Mouse (Mus musculus) E14TG2a.4 (cell line): ENCODE results near the gene Glis3.

Experiments used
- H3K27me3 ChIP-seq: 2 replicates; pipeline ENCODE4 v1.6.1; 2014; ENCODE audit warnings: low read length, control low read depth; ENCODE audit not compliant: insufficient read depth
- H3K36me3 ChIP-seq: 2 replicates; pipeline ENCODE4 v1.6.1; 2014; ENCODE audit warnings: low read length, control low read depth; ENCODE audit not compliant: insufficient read depth
- H3K4me1 ChIP-seq: replicated peaks from 2 replicates; pipeline ENCODE4 v1.6.1; 2014; ENCODE audit warnings: low read depth, low read length, control low read depth
- H3K4me3 ChIP-seq: replicated peaks from 2 replicates; pipeline ENCODE4 v1.5.1; 2014; ENCODE audit warnings: mild to moderate bottlenecking, low read length
- H3K9me3 ChIP-seq: 2 replicates; pipeline ENCODE4 v1.6.1; 2014; ENCODE audit warnings: low read length, control low read depth
- CTCF ChIP-seq: conservative IDR thresholded peaks from 2 replicates; pipeline ENCODE4 v1.5.1; 2014; ENCODE audit warnings: low read length
- NANOG ChIP-seq: IDR thresholded peaks from 2 replicates; pipeline ENCODE4 v1.6.1; 2014; ENCODE audit warnings: borderline replicate concordance, low read length, mixed read lengths
- POU5F1 ChIP-seq: IDR thresholded peaks from 2 replicates; pipeline ENCODE4 v1.6.1; 2014; ENCODE audit warnings: low read length, borderline replicate concordance

The Glis3 gene

DNA sequence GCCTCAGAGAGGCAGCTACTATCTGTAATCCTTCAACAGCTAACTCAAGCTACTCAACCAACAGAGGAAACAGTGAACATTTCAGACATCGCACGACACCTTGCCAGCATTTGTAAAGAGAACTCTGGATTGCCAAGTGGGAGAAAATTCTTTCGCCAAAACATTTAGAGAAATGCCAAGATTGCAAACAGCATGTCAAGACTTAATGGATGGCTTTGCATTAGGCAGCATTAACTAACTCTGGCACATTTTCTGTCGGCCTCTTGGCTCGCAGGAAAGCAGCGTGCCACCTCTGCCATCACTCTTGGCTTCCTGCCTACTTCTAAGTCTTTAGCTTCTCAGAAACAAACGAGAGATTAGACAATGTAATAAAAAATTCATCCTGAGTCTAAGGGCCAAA is 336.2 kb downstream of the Glis3 start:
- 0 out of 2 replicates have a peak, but pooled peaks cover 4% of the 10 kb centered on the region for H3K9me3 ChIP-seq
- H3K4me3 ChIP-seq: no peak overlapping the region
- no peaks in the 10 kb centered on the region for H3K36me3 ChIP-seq
- no peaks in the 10 kb centered on the region for H3K27me3 ChIP-seq
- TF ChIP-seq NANOG: no peak
- TF ChIP-seq POU5F1: no peak
- no peak for TF ChIP-seq CTCF
- no peaks in the 10 kb centered on the region for H3K4me1 ChIP-seq

DNA sequence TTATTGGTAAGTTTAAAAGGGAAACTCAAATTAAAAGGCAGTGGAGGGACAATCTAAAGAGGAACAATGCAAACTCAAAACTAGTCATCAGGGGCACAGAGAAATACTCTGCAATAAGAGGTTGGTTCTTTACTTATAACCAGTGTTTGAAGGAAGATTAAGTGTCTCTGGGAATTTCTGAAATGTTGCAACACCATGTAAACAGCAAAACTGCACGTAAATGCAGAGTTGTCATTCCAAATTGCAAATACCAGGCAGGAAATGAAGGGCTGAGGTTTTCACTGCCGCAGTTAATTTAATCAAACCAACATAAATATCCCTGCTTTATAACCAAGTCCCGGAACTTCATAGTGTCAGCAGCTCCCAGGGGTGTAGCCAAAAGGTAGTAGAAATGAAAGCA is 342.3 kb downstream of the Glis3 start:
- no peak overlapping the region for H3K4me3 ChIP-seq
- H3K4me1 ChIP-seq: no peaks in the 10 kb centered on the region
- 0 out of 2 replicates have a peak, but pooled peaks cover 4% of the 10 kb centered on the region for H3K9me3 ChIP-seq
- no peak for TF ChIP-seq POU5F1
- TF ChIP-seq NANOG: no peak
- no peak for TF ChIP-seq CTCF
- H3K36me3 ChIP-seq: no peaks in the 10 kb centered on the region
- H3K27me3 ChIP-seq: no peaks in the 10 kb centered on the region

DNA sequence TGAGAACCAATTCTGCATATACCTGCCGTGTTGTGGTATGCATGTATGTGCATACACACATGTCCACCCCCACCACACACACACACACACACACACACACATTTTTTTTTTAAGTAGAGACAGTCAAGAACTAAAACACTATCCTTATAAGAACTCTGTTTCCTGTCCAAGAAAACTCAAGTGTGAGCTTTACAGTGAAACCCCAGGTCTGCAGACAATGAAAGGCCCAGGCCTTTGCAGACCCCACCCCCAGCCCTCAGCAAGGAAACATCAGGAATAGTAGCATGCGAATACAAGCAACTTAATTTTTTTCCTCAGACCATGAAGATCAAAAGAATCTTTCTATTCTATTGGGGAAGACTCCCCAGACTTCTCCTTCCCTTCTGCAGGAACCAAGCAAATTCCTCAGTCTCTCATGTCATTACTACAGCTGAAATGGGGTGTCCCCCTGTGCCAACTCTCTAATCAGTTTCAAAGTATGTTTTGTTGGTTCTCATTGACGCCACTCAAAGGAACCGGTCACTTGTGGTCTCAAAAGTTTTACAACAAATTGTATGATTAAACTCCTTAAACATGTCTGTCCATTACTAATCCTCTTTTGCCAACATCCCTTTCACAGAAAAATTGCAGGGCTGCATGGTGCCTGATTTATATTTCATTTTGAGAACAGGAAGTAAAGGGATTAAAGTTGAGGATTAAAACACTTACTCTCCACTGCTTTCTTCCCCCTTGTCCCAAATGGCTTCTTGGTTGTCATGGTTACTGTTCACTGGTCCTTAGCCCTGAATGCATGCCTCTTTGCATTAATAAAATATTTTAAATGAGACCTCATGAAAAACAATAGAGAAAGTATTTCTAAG is 343.0 kb downstream of the Glis3 start:
- no peaks in the 10 kb centered on the region for H3K4me1 ChIP-seq
- H3K9me3 ChIP-seq: 0 out of 2 replicates have a peak, but pooled peaks cover 4% of the 10 kb centered on the region
- H3K27me3 ChIP-seq: no peaks in the 10 kb centered on the region
- TF ChIP-seq POU5F1 (no peak), NANOG (no peak), CTCF (no peak)
- H3K4me3 ChIP-seq: no peak overlapping the region
- no peaks in the 10 kb centered on the region for H3K36me3 ChIP-seq

GRCm38 (mm10) chr19:28335890-28336289 is 344.0 kb downstream of the Glis3 start:
- H3K4me3 ChIP-seq: no peak overlapping the region
- TF ChIP-seq POU5F1 (no peak), CTCF (no peak), NANOG (no peak)
- H3K36me3 ChIP-seq: no peaks in the 10 kb centered on the region
- no peaks in the 10 kb centered on the region for H3K27me3 ChIP-seq
- H3K4me1 ChIP-seq: no peaks in the 10 kb centered on the region
- H3K9me3 ChIP-seq: 0 out of 2 replicates have a peak, but pooled peaks cover 4% of the 10 kb centered on the region

- no peaks in the 10 kb centered on the region for H3K27me3 ChIP-seq
- no peaks in the 10 kb centered on the region for H3K4me1 ChIP-seq
- H3K36me3 ChIP-seq: no peaks in the 10 kb centered on the region
- no peak overlapping the region for H3K4me3 ChIP-seq
- H3K9me3 ChIP-seq: no peaks in the 10 kb centered on the region
- TF ChIP-seq CTCF (no peak), POU5F1 (no peak), NANOG (no peak)
Measured at GRCm38 (mm10) chr19:28333007-28333766, 346.7 kb downstream of the Glis3 start.

- no peaks in the 10 kb centered on the region for H3K36me3 ChIP-seq
- TF ChIP-seq NANOG: no peak
- TF ChIP-seq CTCF: no peak
- TF ChIP-seq POU5F1: no peak
- H3K27me3 ChIP-seq: no peaks in the 10 kb centered on the region
- no peak overlapping the region for H3K4me3 ChIP-seq
- no peaks in the 10 kb centered on the region for H3K4me1 ChIP-seq
- H3K9me3 ChIP-seq: no peaks in the 10 kb centered on the region
Measured at GRCm38 (mm10) chr19:28328444-28329110, 351.3 kb downstream of the Glis3 start.

DNA sequence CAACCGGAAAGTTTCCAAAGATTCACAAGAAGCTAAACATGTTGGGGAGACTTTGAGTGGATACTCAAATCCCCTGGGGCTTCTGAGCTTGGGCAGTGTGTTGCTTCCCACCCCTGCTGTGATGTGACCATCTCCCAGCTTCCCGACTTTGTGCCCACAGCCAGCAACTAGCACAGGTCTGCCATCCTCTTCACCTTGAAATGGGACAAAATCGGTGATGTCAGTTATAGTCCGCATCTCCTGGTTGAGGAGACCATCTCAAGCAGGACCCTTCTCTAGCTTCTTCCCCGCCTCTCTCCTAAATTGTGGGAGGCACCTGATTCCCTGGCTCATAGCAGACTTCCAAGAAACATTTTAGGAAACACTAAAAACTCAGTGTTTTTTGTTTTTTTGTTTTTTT is 352.3 kb downstream of the Glis3 start:
- H3K9me3 ChIP-seq: no peaks in the 10 kb centered on the region
- H3K4me1 ChIP-seq: no peaks in the 10 kb centered on the region
- no peaks in the 10 kb centered on the region for H3K27me3 ChIP-seq
- TF ChIP-seq CTCF (no peak), NANOG (no peak), POU5F1 (no peak)
- H3K36me3 ChIP-seq: no peaks in the 10 kb centered on the region
- no peak overlapping the region for H3K4me3 ChIP-seq

DNA sequence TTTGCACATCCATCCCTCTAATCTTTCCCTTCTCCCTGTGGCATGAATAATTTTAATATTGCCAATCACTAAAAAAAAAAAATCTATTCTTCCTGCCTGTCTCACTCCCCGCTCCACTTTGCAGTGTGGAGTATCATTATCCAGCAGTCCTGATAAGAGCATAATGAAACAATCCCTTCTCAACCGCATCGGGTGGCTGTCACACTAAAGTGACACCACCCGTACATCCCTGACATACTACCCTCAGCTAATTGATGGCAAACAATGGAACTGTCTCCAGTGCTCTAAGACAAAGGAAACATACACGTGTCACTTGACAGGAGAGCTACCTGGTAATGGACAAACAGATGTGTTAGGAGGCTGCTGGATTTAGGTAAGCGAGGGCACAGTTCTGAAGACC is 373.8 kb downstream of the Glis3 start:
- Histone ChIP-seq H3K9me3 (no peaks in the 10 kb centered on the region), H3K4me1 (no peaks in the 10 kb centered on the region), H3K36me3 (no peaks in the 10 kb centered on the region), H3K4me3 (no peak overlapping the region), H3K27me3 (no peaks in the 10 kb centered on the region)
- TF ChIP-seq NANOG (no peak), POU5F1 (no peak), CTCF (no peak)
